Mouse (Mus musculus): Measurements from ENCODE around the gene Pfkfb4.
A peak's percentile ranks its signal among the peaks of the same experiment; 100 is the strongest.

Pfkfb4 gene

GRCm38 (mm10) chr9:108996411-108996810 is 4.8 kb downstream of the Pfkfb4 start:
- DNase-seq, result no peak

GRCm38 (mm10) chr9:108998287-108999166 is 6.9 kb downstream of the Pfkfb4 start:
- DNase-seq, result no peak

DNA sequence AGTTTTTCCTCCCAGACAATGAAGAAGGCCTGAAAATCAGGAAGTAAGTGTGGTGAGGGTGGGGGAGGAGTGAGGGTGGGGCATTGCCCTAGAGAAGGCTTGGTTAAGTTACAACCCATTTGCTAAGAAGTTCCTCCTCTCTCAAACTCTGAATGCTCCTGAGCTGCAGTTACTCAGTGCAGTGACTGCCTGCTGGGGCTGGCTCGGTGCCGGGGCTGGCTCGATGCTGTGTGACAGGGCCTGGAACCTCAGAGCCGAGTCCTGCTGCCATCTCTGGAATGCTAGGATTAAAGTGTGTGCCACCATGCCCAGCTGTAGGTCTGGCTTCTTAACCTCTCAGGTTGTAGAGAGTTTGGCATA is 7.6 kb downstream of the Pfkfb4 start:
- DNase-seq, result peak; percentile 36 to 52

- DNase-seq, result peak; percentile 71 to 73
These were observed 9.1 kb downstream of the Pfkfb4 start for GRCm38 (mm10) chr9:109000726-109001125.

- peak; percentile 44 to 54 for DNase-seq
These were observed 11.6 kb downstream of the Pfkfb4 start for GRCm38 (mm10) chr9:109003201-109003600.

- no peak for DNase-seq
These were observed 15.6 kb downstream of the Pfkfb4 start for GRCm38 (mm10) chr9:109007025-109007780.

GRCm38 (mm10) chr9:109008081-109008480 is 16.5 kb downstream of the Pfkfb4 start:
- no peak for DNase-seq

DNA sequence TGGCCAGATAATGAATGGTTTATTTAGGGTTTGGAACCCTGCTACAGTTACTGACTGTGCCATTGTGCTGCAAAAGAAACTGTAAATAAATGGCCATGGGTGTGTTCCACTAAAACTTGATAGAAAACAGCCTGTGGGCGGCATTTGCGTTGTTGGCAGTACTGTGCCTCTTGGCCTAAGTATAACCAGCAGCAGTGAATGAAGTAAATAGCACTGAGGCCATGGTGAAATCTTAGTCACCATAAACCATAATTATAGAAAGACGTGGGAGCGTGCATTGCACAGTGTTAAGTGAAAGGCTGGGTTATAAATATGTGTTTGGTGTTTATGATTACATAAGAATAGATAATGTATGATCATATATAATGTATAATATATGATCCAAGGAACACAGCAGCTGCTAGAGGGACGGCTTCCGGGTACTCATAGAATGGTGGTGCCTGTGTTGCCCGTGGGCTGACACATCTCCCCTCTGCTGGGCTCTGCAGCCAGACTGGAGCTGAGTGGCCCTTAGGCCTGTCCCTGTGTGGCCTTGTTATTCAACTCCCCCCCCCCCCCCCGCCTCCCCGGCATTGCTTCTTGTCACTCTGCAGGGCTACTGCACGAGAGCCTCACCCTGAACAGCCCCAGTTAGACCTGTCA is 17.5 kb downstream of the Pfkfb4 start:
- no peak for DNase-seq

DNA sequence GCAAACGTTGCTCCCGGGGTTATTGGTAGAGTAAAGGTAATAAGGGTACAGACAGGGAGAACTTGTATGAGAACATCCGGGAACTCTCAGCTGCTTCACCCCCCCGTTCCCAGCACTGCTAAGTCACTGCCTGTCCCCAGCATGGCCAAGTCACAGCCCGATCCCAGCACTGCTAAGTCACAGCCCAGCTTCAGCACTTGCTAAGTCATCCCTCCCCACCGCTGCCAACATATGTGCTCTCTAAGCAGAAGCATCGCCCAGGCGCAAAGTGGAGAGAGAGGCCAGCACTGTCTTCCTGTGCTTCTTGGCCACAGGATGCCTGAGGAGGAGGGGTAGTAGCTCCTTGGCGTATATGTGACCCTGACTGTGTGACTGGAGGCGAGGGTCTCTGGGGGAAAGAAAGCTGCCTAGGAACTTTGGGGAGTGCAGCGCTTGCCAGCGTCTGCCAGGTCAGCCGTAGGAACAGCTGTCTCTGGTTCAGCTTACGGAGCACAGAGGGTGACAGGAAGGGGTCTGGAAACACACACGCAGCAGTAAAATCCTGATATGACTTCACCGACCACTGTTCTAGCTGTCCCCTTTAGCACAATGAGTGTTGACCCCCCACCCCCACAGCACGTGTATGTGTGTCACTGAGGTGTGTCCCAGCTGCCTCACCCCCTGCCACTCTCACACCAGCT is 18.2 kb downstream of the Pfkfb4 start:
- no peak for DNase-seq

DNA sequence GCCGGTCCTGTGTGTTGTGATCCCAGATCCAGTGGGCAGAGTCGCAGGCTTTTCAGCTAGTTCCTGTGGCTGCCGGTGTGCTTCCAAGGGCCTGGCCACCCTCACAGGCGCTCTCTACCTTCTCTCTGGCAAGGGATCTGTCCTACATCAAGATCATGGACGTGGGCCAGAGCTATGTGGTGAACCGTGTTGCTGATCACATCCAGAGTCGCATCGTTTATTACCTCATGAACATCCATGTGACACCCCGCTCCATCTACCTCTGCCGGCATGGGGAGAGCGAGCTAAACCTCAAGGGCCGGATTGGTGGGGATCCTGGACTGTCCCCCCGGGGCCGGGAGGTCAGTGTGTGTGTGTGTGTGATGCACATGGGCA is 18.7 kb downstream of the Pfkfb4 start:
- no peak for DNase-seq

- DNase-seq, result no peak
These were observed 23.8 kb downstream of the Pfkfb4 start for GRCm38 (mm10) chr9:109015397-109015796.

GRCm38 (mm10) chr9:109016973-109017604 is 25.5 kb downstream of the Pfkfb4 start:
- DNase-seq, result no peak

DNA sequence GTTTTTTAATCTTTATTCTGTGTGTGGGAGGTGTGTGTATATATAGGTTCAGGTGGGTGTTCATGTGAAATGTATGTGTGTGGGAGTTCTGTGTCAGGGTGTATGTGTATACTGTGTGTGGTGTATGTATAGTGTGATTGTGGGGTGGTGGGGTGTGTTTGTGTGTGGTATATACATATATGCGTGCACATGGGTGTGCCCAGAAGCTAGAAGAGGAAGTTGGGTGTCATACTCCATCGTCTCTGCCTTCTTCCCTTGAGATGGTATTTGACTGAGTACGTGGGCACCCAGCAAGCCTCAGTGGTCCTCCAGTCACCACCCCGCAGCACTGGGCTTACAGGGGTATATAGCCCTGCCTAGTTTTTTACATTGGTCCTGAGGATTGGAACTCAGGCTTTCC is 29.9 kb downstream of the Pfkfb4 start:
- DNase-seq, result no peak

- DNase-seq, result no peak
These were observed 31.5 kb downstream of the Pfkfb4 start for GRCm38 (mm10) chr9:109022866-109023685.

GRCm38 (mm10) chr9:109027521-109027920 is 35.9 kb downstream of the Pfkfb4 start:
- DNase-seq, result no peak

GRCm38 (mm10) chr9:109028421-109028820 is 36.8 kb downstream of the Pfkfb4 start:
- no peak for DNase-seq

GRCm38 (mm10) chr9:109028919-109029318 is 37.3 kb downstream of the Pfkfb4 start:
- no peak for DNase-seq

GRCm38 (mm10) chr9:109030312-109030711 is 38.7 kb downstream of the Pfkfb4 start:
- no peak for DNase-seq

DNA sequence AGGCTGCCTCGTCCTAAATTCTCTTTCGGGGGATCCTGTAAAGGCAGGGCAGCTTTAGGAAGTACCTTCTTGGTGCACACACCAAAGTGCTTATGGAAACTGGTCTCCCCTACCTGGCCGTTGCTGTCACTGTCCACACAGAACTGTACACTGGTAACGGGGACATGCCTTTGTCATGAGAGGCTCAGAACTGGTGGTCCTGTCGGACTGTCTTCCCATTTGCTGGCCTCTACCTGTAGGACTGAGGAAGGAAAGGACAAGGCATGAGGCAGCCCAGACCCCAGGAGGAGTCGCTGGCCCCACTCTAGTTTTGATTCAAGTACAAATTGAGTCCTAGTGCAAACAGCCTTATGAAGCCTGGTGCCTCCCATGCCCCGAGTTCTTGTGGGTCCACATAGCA is 39.4 kb downstream of the Pfkfb4 start:
- no peak for DNase-seq

GRCm38 (mm10) chr9:109031686-109032085 is 40.1 kb downstream of the Pfkfb4 start:
- DNase-seq, result no peak

DNA sequence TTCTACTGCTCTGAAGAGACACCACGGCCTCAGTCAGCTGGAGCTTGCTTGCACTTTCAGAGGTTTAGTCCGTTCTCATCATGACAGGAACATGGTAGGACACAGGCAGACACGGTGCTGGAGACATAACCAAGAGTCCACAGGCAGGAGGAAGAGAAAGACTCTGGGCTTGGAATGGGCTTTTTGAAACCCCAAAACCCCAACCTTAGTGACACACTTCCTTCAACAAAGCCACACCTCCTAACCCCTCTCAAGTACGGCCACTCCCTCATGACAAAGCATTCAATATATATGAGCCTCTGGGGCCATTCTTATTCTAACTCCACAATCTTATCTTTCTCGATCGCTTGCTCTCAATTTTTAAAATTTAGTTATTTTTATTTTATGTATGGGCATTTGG is 40.9 kb downstream of the Pfkfb4 start:
- DNase-seq, result no peak

Measured in cerebellum, postnatal 36 days (tissue).